Mouse (Mus musculus) embryonic facial prominence, embryonic 14.5 days (tissue): ENCODE measurements around the gene Ifnl2. TPM values are rescaled to one million over a fixed set of nuclear protein-coding genes. Genes with fewer than 3 reads are reported as not detected.
A peak's percentile ranks its signal among the peaks of the same experiment; 100 is the strongest.

Source experiments
- ATAC-seq: fragments of 200-750 bp; cut with Nextera tagmentation; 2 replicates; pipeline ENCODE4 v1.8.0; 2017; ENCODE audit warnings: low read depth, moderate number of reproducible peaks, moderate TSS enrichment
- DNase-seq: peaks from one replicate; pipeline ENCODE4 v3.0.0-alpha.2; 2015; ENCODE audit warnings: low spot score
- H3K27ac ChIP-seq: fragments of 300-500 bp; sonication (generic); replicated peaks from 2 replicates; pipeline ENCODE4 v1.5.1; 2014; ENCODE audit warnings: low read depth, mild to moderate bottlenecking, low read length, moderate library complexity
- H3K27me3 ChIP-seq: fragments of 300-500 bp; sonication (generic); replicated peaks from 2 replicates; pipeline ENCODE4 v1.6.1; 2014; ENCODE audit warnings: low read length; ENCODE audit not compliant: control insufficient read depth, insufficient read depth
- H3K36me3 ChIP-seq: fragments of 300-500 bp; sonication (generic); 2 replicates; pipeline ENCODE4 v1.6.1; 2014; ENCODE audit warnings: low read length, mixed read lengths; ENCODE audit not compliant: control insufficient read depth, insufficient read depth
- H3K4me1 ChIP-seq: fragments of 300-500 bp; sonication (generic); 2 replicates; pipeline ENCODE4 v1.6.1; 2014; ENCODE audit warnings: antibody characterized with exemption, low read length; ENCODE audit not compliant: control insufficient read depth, insufficient read depth
- H3K4me2 ChIP-seq: fragments of 300-500 bp; sonication (generic); 2 replicates; pipeline ENCODE4 v1.6.1; 2014; ENCODE audit warnings: low read depth, mild to moderate bottlenecking, low read length, moderate library complexity, mixed read lengths
- H3K4me3 ChIP-seq: fragments of 300-500 bp; sonication (generic); 2 replicates; pipeline ENCODE4 v1.5.1; 2014; ENCODE audit warnings: low read depth, mild to moderate bottlenecking, low read length
- H3K9ac ChIP-seq: fragments of 300-500 bp; sonication (generic); 2 replicates; pipeline ENCODE4 v1.6.1; 2014; ENCODE audit warnings: low read depth, mild to moderate bottlenecking, low read length, moderate library complexity, mixed read lengths
- H3K9me3 ChIP-seq: fragments of 300-500 bp; sonication (generic); 2 replicates; pipeline ENCODE4 v1.6.1; 2016; ENCODE audit warnings: low read length; ENCODE audit not compliant: control insufficient read depth
- WGBS: fragments of 180-500 bp; shearing (Covaris S2); extraction: QIAGEN DNeasy Blood & Tissue Kit; methylation state at CpG from one replicate; pipeline ENCODE4 v1.1.7; 2014; 5-methylcytosine and 5-hydroxymethylcytosine counted together
- polyA plus RNA-seq: library from polyadenylated mRNA; unstranded; fragments of >200 nt; fragmentation: Nextera tagmentation; extraction: Ambion mirVana; gene quantifications from 2 replicates; pipeline ENCODE4 v1.2.1, GENCODE M21; 2014

Ifnl2 gene
- polyA plus RNA-seq, 1 experiment from 2014 or later: not detected

- ATAC-seq (no peak), DNase-seq (no peak)
- no peak overlapping the region for H3K9ac ChIP-seq
- H3K36me3 ChIP-seq: no peaks in the 10 kb centered on the region
- no peak overlapping the region for H3K4me3 ChIP-seq
- H3K4me2 ChIP-seq: no peak overlapping the region
- H3K9me3 ChIP-seq: no peaks in the 10 kb centered on the region
- H3K4me1 ChIP-seq: no peaks in the 10 kb centered on the region
- H3K27me3 ChIP-seq: no peaks in the 10 kb centered on the region; the same call in 1 of the 2 replicates
- no peak overlapping the region for H3K27ac ChIP-seq
- WGBS: 39% methylated on average over 4 of the region's 4 CpGs
These were observed 26.1 kb downstream of the Ifnl2 start for GRCm38 (mm10) chr7:28484192-28484591.

- no peak overlapping the region for H3K9ac ChIP-seq
- ATAC-seq (no peak), DNase-seq (no peak)
- no peaks in the 10 kb centered on the region for H3K4me1 ChIP-seq
- no peak overlapping the region for H3K27ac ChIP-seq
- 82% methylated on average over 11 of the region's 11 CpGs for WGBS
- no peaks in the 10 kb centered on the region for H3K9me3 ChIP-seq
- H3K4me3 ChIP-seq: no peak overlapping the region
- no peak overlapping the region for H3K4me2 ChIP-seq
- no peaks in the 10 kb centered on the region for H3K36me3 ChIP-seq
- H3K27me3 ChIP-seq: no peaks in the 10 kb centered on the region
These were observed 27.4 kb downstream of the Ifnl2 start for GRCm38 (mm10) chr7:28482854-28483253.

GRCm38 (mm10) chr7:28478854-28479253, 31.4 kb downstream of the Ifnl2 start:
- WGBS: 9% methylated on average over 8 of the region's 8 CpGs

GRCm38 (mm10) chr7:28477363-28477762, 32.9 kb downstream of the Ifnl2 start:
- no peaks in the 10 kb centered on the region for H3K27me3 ChIP-seq
- no peaks in the 10 kb centered on the region for H3K36me3 ChIP-seq
- H3K4me1 ChIP-seq: no peaks in the 10 kb centered on the region
- no peak overlapping the region for H3K9ac ChIP-seq
- 77% methylated on average over 5 of the region's 5 CpGs for WGBS
- H3K4me3 ChIP-seq: no peak overlapping the region
- DNase-seq (no peak), ATAC-seq (no peak)
- no peak overlapping the region for H3K4me2 ChIP-seq
- H3K9me3 ChIP-seq: no peaks in the 10 kb centered on the region
- no peak overlapping the region for H3K27ac ChIP-seq

More at GRCm38 (mm10) chr7:28478854-28479253, 31.4 kb downstream of the Ifnl2 start:
- H3K27ac ChIP-seq: no peak overlapping the region
- H3K9ac ChIP-seq: no peak overlapping the region
- no peaks in the 10 kb centered on the region for H3K9me3 ChIP-seq
- no peak overlapping the region for H3K4me2 ChIP-seq
- no peaks in the 10 kb centered on the region for H3K36me3 ChIP-seq
- ATAC-seq (peak; percentile 68; the same call in 1 of the 2 replicates), DNase-seq (peak; percentile 20)
- H3K4me3 ChIP-seq: no peak overlapping the region
- H3K27me3 ChIP-seq: no peaks in the 10 kb centered on the region
- no peaks in the 10 kb centered on the region for H3K4me1 ChIP-seq

- Histone ChIP-seq H3K9me3 (no peaks in the 10 kb centered on the region), H3K27ac (no peak overlapping the region), H3K9ac (no peak overlapping the region), H3K4me2 (no peak overlapping the region), H3K4me1 (no peaks in the 10 kb centered on the region), H3K4me3 (no peak overlapping the region), H3K27me3 (no peaks in the 10 kb centered on the region), H3K36me3 (no peaks in the 10 kb centered on the region)
- WGBS: 89% methylated on average over 6 of the region's 6 CpGs
- DNase-seq (no peak), ATAC-seq (no peak)
These were observed 34.1 kb downstream of the Ifnl2 start for GRCm38 (mm10) chr7:28476191-28476590.

- WGBS: 3% methylated on average over 23 of the region's 63 CpGs
- H3K4me2 ChIP-seq: peak overlapping the region; percentile 88
- H3K27ac ChIP-seq: no peak overlapping the region
- DNase-seq: peak; percentile 53
- peaks cover 20% of the 10 kb centered on the region for H3K36me3 ChIP-seq
- H3K9me3 ChIP-seq: no peaks in the 10 kb centered on the region
- peaks cover 4% of the 10 kb centered on the region for H3K4me1 ChIP-seq
- H3K4me3 ChIP-seq: peak overlapping the region; percentile 44
- peak; percentile 77 for ATAC-seq
- peak overlapping the region; percentile 63 for H3K9ac ChIP-seq
- H3K27me3 ChIP-seq: peaks cover 12% of the 10 kb centered on the region
These were observed 43.0 kb downstream of the Ifnl2 start for GRCm38 (mm10) chr7:28467213-28467751.

- Histone ChIP-seq H3K9me3 (no peaks in the 10 kb centered on the region), H3K27me3 (peaks cover 12% of the 10 kb centered on the region), H3K4me3 (peak overlapping the region; percentile 44), H3K27ac (no peak overlapping the region), H3K36me3 (peaks cover 25% of the 10 kb centered on the region), H3K9ac (peak overlapping the region; percentile 63), H3K4me2 (peak overlapping the region; percentile 88), H3K4me1 (peaks cover 4% of the 10 kb centered on the region)
- whole genome bisulfite sequencing: 32% methylated on average over 36 of the region's 40 CpGs
- ATAC-seq: no peak
- no peak for DNase-seq
These were observed 43.5 kb downstream of the Ifnl2 start for GRCm38 (mm10) chr7:28466721-28467212.

- peak overlapping the region; percentile 3; the same call in 1 of the 2 replicates for H3K4me2 ChIP-seq
- H3K27me3 ChIP-seq: peaks cover 12% of the 10 kb centered on the region
- 55% methylated on average over 10 of the region's 10 CpGs for WGBS
- no peak overlapping the region for H3K9ac ChIP-seq
- DNase-seq: peak; percentile 89
- ATAC-seq: peak; percentile 74
- no peaks in the 10 kb centered on the region for H3K9me3 ChIP-seq
- H3K36me3 ChIP-seq: peaks cover 43% of the 10 kb centered on the region
- no peak overlapping the region for H3K27ac ChIP-seq
- H3K4me3 ChIP-seq: no peak overlapping the region
- H3K4me1 ChIP-seq: peaks cover 4% of the 10 kb centered on the region
These were observed 45.6 kb downstream of the Ifnl2 start for GRCm38 (mm10) chr7:28464416-28465212.
